9 mouse cellular contexts compared by ENCODE assay signal in genomic region chr9:76323756-76324155, GRCm38 (mm10). TPM values are rescaled to one million over a fixed set of nuclear protein-coding genes. Genes with fewer than 3 reads are reported as not detected.
DNase-seq lines count a peak whose midpoint lies in the region; ATAC-seq and TF ChIP-seq lines count a peak whose summit lies in the region.
"Had no signal": no experiment of that assay in that cellular context is flagged by ENCODE, and none has a peak within 500 bp of the region (broad histone marks: within the 10 kb centered on the region; RNA-seq: fewer than 3 reads in every experiment).

Hcrtr2 (minus strand) TSS chr9:76323856.

- H3K4me3 ChIP-seq in kidney, postnatal 0 days (replicated peaks; ENCODE audit: low read depth, low read length): peak within 1 kb of the TSS; percentile 32
- no peak within 1 kb of the TSS for H3K4me3 ChIP-seq in kidney, adult 2 months (ENCODE audit: insufficient read depth, low read depth, low read length)
- H3K4me3 ChIP-seq in forebrain, embryonic 10.5 days: peak within 1 kb of the TSS; percentile 57
- H3K4me3 ChIP-seq in intestine, postnatal 0 days (ENCODE audit: low read depth, low read length): peak within 1 kb of the TSS; percentile 38
- peak within 1 kb of the TSS; percentile 41 for H3K4me3 ChIP-seq in neural tube, embryonic 12.5 days

- no peaks in the 10 kb centered on the region for H3K36me3 ChIP-seq in kidney, postnatal 0 days (ENCODE audit: insufficient read depth, low read length)
- no peaks in the 10 kb centered on the region for H3K36me3 ChIP-seq in kidney, adult 2 months (ENCODE audit: control insufficient read depth, insufficient read depth, low read length)
- H3K36me3 ChIP-seq in forebrain, embryonic 10.5 days (replicated peaks): no peaks in the 10 kb centered on the region
- H3K36me3 ChIP-seq in intestine, postnatal 0 days (ENCODE audit: control insufficient read depth, insufficient read depth): no peaks in the 10 kb centered on the region
- H3K36me3 ChIP-seq in neural tube, embryonic 12.5 days: no peaks in the 10 kb centered on the region

- no peak for DNase-seq in kidney, postnatal 0 days (ENCODE audit: low spot score)
- DNase-seq in kidney, adult 2 months: no peak
- DNase-seq in forebrain, embryonic 10.5 days (ENCODE audit: extremely low spot score, low spot score): no peak
- no peak for DNase-seq in urinary bladder, postnatal 14 days (ENCODE audit: low spot score)
- no peak for DNase-seq in adrenal gland, postnatal 4 days (ENCODE audit: low spot score in 2 of 2)
- DNase-seq in adrenal gland, postnatal 14 days: no peak

- H3K9ac ChIP-seq in kidney, postnatal 0 days (ENCODE audit: low read depth, low read length): no peak within 1 kb of the TSS
- H3K9ac ChIP-seq in intestine, postnatal 0 days (ENCODE audit: low read depth, low read length): no peak within 1 kb of the TSS
- H3K9ac ChIP-seq in neural tube, embryonic 12.5 days: no peak within 1 kb of the TSS

- no peaks in the 10 kb centered on the region for H3K9me3 ChIP-seq in kidney, postnatal 0 days (replicated peaks; ENCODE audit: low read length)
- no peaks in the 10 kb centered on the region for H3K9me3 ChIP-seq in forebrain, embryonic 10.5 days
- H3K9me3 ChIP-seq in intestine, postnatal 0 days (ENCODE audit: control insufficient read depth): no peaks in the 10 kb centered on the region
- no peaks in the 10 kb centered on the region for H3K9me3 ChIP-seq in neural tube, embryonic 12.5 days

- no peak for ATAC-seq in kidney, postnatal 0 days (replicated peaks; ENCODE audit: low FRiP score, low read depth)
- ATAC-seq in intestine, postnatal 0 days: no peak
- ATAC-seq in neural tube, embryonic 12.5 days (ENCODE audit: low FRiP score, low read depth): no peak; the same call in 1 of the 2 replicates

- TF ChIP-seq POLR2A in kidney, adult 2 months (IDR thresholded peaks at IDR 0.05; ENCODE audit: low read depth, low read length): no peak

- 76% methylated on average over 6 of the region's 6 CpGs for WGBS in kidney, postnatal 0 days
- WGBS in kidney, adult 2 months: 73% methylated on average over 6 of the region's 6 CpGs
- WGBS in forebrain, embryonic 10.5 days: 85% methylated on average over 6 of the region's 6 CpGs
- WGBS in intestine, postnatal 0 days: 78% methylated on average over 6 of the region's 6 CpGs
- 78% methylated on average over 6 of the region's 6 CpGs for WGBS in neural tube, embryonic 12.5 days

- no peak within 1 kb of the TSS for H3K27ac ChIP-seq in kidney, postnatal 0 days
- no peak within 1 kb of the TSS for H3K27ac ChIP-seq in kidney, adult 2 months (ENCODE audit: insufficient read depth, low read depth, low read length)
- H3K27ac ChIP-seq in forebrain, embryonic 10.5 days: no peak within 1 kb of the TSS
- no peak within 1 kb of the TSS for H3K27ac ChIP-seq in intestine, postnatal 0 days (ENCODE audit: low read depth, low read length)
- no peak within 1 kb of the TSS for H3K27ac ChIP-seq in neural tube, embryonic 12.5 days

- peak within 1 kb of the TSS; percentile 67 for H3K4me2 ChIP-seq in kidney, postnatal 0 days (ENCODE audit: low read length)
- peak within 1 kb of the TSS; percentile 70 for H3K4me2 ChIP-seq in intestine, postnatal 0 days (replicated peaks; ENCODE audit: low read depth)
- peak within 1 kb of the TSS; percentile 85 for H3K4me2 ChIP-seq in neural tube, embryonic 12.5 days (replicated peaks)

- peaks cover 6% of the 10 kb centered on the region; the same call in 1 of the 2 replicates for H3K4me1 ChIP-seq in kidney, postnatal 0 days (replicated peaks; ENCODE audit: insufficient read depth, low read length)
- H3K4me1 ChIP-seq in kidney, adult 2 months (ENCODE audit: control insufficient read depth, insufficient read depth, low read length): no peaks in the 10 kb centered on the region
- peaks cover 10% of the 10 kb centered on the region for H3K4me1 ChIP-seq in forebrain, embryonic 10.5 days
- H3K4me1 ChIP-seq in intestine, postnatal 0 days (replicated peaks; ENCODE audit: control insufficient read depth, insufficient read depth, low read length): 0 out of 2 replicates have a peak, but pooled peaks cover 3% of the 10 kb centered on the region
- peaks cover 9% of the 10 kb centered on the region for H3K4me1 ChIP-seq in neural tube, embryonic 12.5 days

- no peaks in the 10 kb centered on the region; the same call in 1 of the 2 replicates for H3K27me3 ChIP-seq in kidney, postnatal 0 days (ENCODE audit: insufficient read depth, low read length)
- no peaks in the 10 kb centered on the region for H3K27me3 ChIP-seq in kidney, adult 2 months (replicated peaks; ENCODE audit: control insufficient read depth, insufficient read depth, low read length)
- peaks cover 48% of the 10 kb centered on the region for H3K27me3 ChIP-seq in forebrain, embryonic 10.5 days (ENCODE audit: poor library complexity, severe bottlenecking)
- H3K27me3 ChIP-seq in intestine, postnatal 0 days (replicated peaks; ENCODE audit: control insufficient read depth, insufficient read depth, low read length): peaks cover 26% of the 10 kb centered on the region
- peaks cover 5% of the 10 kb centered on the region for H3K27me3 ChIP-seq in neural tube, embryonic 12.5 days (replicated peaks)

- no peak for TF ChIP-seq CTCF in kidney, postnatal 0 days (IDR thresholded peaks at IDR 0.05; ENCODE audit: low read depth)
- TF ChIP-seq CTCF in kidney, adult 2 months (conservative IDR thresholded peaks at IDR 0.05; ENCODE audit: insufficient read depth, insufficient read length, low read depth, low read length): no peak
- TF ChIP-seq CTCF in intestine, postnatal 0 days (IDR thresholded peaks at IDR 0.05; ENCODE audit: low read depth): no peak

RNA-seq across cellular contexts. Expression of gene Hcrtr2, which starts in this region (rescaled TPM):
- polyA plus RNA-seq in kidney, postnatal 0 days (2015; fragmentation: Nextera tagmentation; extraction: Ambion mirVana): 0.08 TPM in 1 of 2 replicates, not detected in the other
- polyA plus RNA-seq in kidney, adult 2 months (2012; rRNA removed): 0.04 TPM in 1 of 2 replicates, not detected in the other
- 0.30 and 0.42 TPM in 2 replicates for polyA plus RNA-seq in forebrain, embryonic 10.5 days (2016; fragmentation: Nextera tagmentation; extraction: Ambion mirVana)
- polyA plus RNA-seq in intestine, postnatal 0 days (2015; fragmentation: Nextera tagmentation; extraction: Ambion mirVana): 0.07 and 0.08 TPM in 2 replicates
- polyA plus RNA-seq in neural tube, embryonic 12.5 days (2016; fragmentation: Nextera tagmentation; extraction: Ambion mirVana): 1.2 and 1.3 TPM in 2 replicates
- total RNA-seq in adrenal gland, postnatal 4 days (2021): under 1 TPM; 0.59 to 0.67 TPM
- total RNA-seq in adrenal gland, postnatal 14 days (2021): 0.33 and 0.60 TPM in 2 replicates
- total RNA-seq: MEL had no signal
